Mouse (Mus musculus) lung, postnatal 0 days (tissue): ENCODE measurements at regions not wholly inside any gene's neighbourhood (a gene's known extent, or its start where the extent isn't known, plus 50 kb on each side); places are given as distances from the start of the nearest gene placed in this dataset.

Experiments
- CTCF ChIP-seq: IDR thresholded peaks from 2 replicates; pipeline ENCODE4 v1.5.1; 2016; ENCODE audit warnings: antibody characterized with exemption, mild to moderate bottlenecking
- EP300 ChIP-seq: IDR thresholded peaks from 2 replicates; pipeline ENCODE4 v1.6.1; 2016; ENCODE audit warnings: antibody characterized with exemption, mild to moderate bottlenecking, control low read depth

GRCm38 (mm10) chr8:116793107-116793506, 60.3 kb upstream of the Cdyl2 start:
- TF ChIP-seq CTCF (no peak), EP300 (no peak)
